Mouse (Mus musculus): ENCODE results near the gene Arhgap19. TPM values are rescaled to one million over a fixed set of nuclear protein-coding genes. Genes with fewer than 3 reads are reported as not detected.
"Not testable (repeated sequence)": the region's sequence is repeated elsewhere in the genome, so short reads cannot be mapped to it uniquely, and the experiment has no call there.

Arhgap19 gene
- polyA plus RNA-seq (2016; fragmentation: Nextera tagmentation; extraction: Ambion mirVana) = 37.6 and 40.7 TPM in 2 replicates

- Histone ChIP-seq H3K4me1 (peaks cover 51% of the 10 kb centered on the region), H3K4me2 (peak within 1 kb of the TSS; percentile 74), H3K36me3 (peaks cover 14% of the 10 kb centered on the region), H3K4me3 (peak within 1 kb of the TSS; percentile 99), H3K27me3 (replicated peaks) (no peaks in the 10 kb centered on the region), H3K9ac (peak within 1 kb of the TSS; percentile 96), H3K9me3 (replicated peaks) (peaks cover 6% of the 10 kb centered on the region), H3K27ac (peak within 1 kb of the TSS; percentile 89)
- peak; percentile 99 for ATAC-seq
- under 1% methylated on average over 44 of the region's 48 CpGs for WGBS (ENCODE audit: insufficient replicate concordance)
Measured at GRCm38 (mm10) chr19:41801742-41802369, at the start of gene Arhgap19. Gene Arhgap19, minus strand, starts transcription at chr19:41802047.

GRCm38 (mm10) chr19:41850719-41851543 is 49.1 kb upstream of the Arhgap19 start:
- H3K27me3 ChIP-seq (replicated peaks) = no peaks in the 10 kb centered on the region
- no peak for ATAC-seq
- H3K9me3 ChIP-seq (replicated peaks) = no peaks in the 10 kb centered on the region
- H3K4me2 ChIP-seq = no peak overlapping the region
- peaks cover 37% of the 10 kb centered on the region for H3K4me1 ChIP-seq
- H3K36me3 ChIP-seq = no peaks in the 10 kb centered on the region
- H3K27ac ChIP-seq = no peak overlapping the region
- no peak overlapping the region for H3K4me3 ChIP-seq
- H3K9ac ChIP-seq = no peak overlapping the region
- 37% methylated on average over 14 of the region's 14 CpGs for WGBS (ENCODE audit: insufficient replicate concordance)

- H3K4me2 ChIP-seq = no peak overlapping the region
Measured at GRCm38 (mm10) chr19:41850021-41850718, 48.3 kb upstream of the Arhgap19 start.

GRCm38 (mm10) chr19:41847992-41848851 is 46.4 kb upstream of the Arhgap19 start, which contains the start of gene Frat2:
Gene Frat2, minus strand, starts transcription at chr19:41848132.
- no peaks in the 10 kb centered on the region for H3K9me3 ChIP-seq (replicated peaks)
- peak within 1 kb of the TSS; percentile 94 for H3K4me3 ChIP-seq
- H3K9ac ChIP-seq = peak within 1 kb of the TSS; percentile 90
- H3K4me1 ChIP-seq = peaks cover 53% of the 10 kb centered on the region
- H3K27ac ChIP-seq = peak within 1 kb of the TSS; percentile 88
- no peaks in the 10 kb centered on the region for H3K36me3 ChIP-seq
- H3K27me3 ChIP-seq (replicated peaks) = no peaks in the 10 kb centered on the region
- ATAC-seq = peak; percentile 90
- peak within 1 kb of the TSS; percentile 100 for H3K4me2 ChIP-seq
- under 1% methylated on average over 72 of the region's 72 CpGs for WGBS (ENCODE audit: insufficient replicate concordance)

More at GRCm38 (mm10) chr19:41850021-41850718, 48.3 kb upstream of the Arhgap19 start:
- Histone ChIP-seq H3K4me1 (peaks cover 45% of the 10 kb centered on the region), H3K4me3 (no peak overlapping the region), H3K9ac (no peak overlapping the region), H3K36me3 (no peaks in the 10 kb centered on the region), H3K27me3 (replicated peaks) (no peaks in the 10 kb centered on the region), H3K9me3 (replicated peaks) (no peaks in the 10 kb centered on the region), H3K27ac (no peak overlapping the region)
- WGBS (ENCODE audit: insufficient replicate concordance) = 54% methylated on average over 6 of the region's 6 CpGs
- ATAC-seq = no peak

- Histone ChIP-seq H3K4me3 (peak overlapping the region; percentile 94), H3K4me1 (peaks cover 59% of the 10 kb centered on the region), H3K9ac (peak overlapping the region; percentile 90), H3K27ac (peak overlapping the region; percentile 88), H3K4me2 (peak overlapping the region; percentile 100)
- H3K9me3 ChIP-seq (replicated peaks); H3K27me3 ChIP-seq (replicated peaks); H3K36me3 ChIP-seq: not testable (repeated sequence)
- peak; percentile 29 for ATAC-seq
- under 1% methylated on average over 46 of the region's 53 CpGs for WGBS (ENCODE audit: insufficient replicate concordance)
Measured at GRCm38 (mm10) chr19:41847614-41847991, 45.8 kb upstream of the Arhgap19 start.

- Histone ChIP-seq H3K4me3 (peak overlapping the region; percentile 94), H3K9ac (peak overlapping the region; percentile 90), H3K4me2 (peak overlapping the region; percentile 100), H3K27ac (peak overlapping the region; percentile 88), H3K4me1 (peaks cover 60% of the 10 kb centered on the region), H3K9me3 (replicated peaks) (no peaks in the 10 kb centered on the region), H3K27me3 (replicated peaks) (no peaks in the 10 kb centered on the region), H3K36me3 (no peaks in the 10 kb centered on the region)
- ATAC-seq = peak; percentile 30; the same call in 1 of the 2 replicates
- 1% methylated on average over 64 of the region's 64 CpGs for WGBS (ENCODE audit: insufficient replicate concordance)
Measured at GRCm38 (mm10) chr19:41847091-41847581, 45.3 kb upstream of the Arhgap19 start.

GRCm38 (mm10) chr19:41846366-41847090 is 44.7 kb upstream of the Arhgap19 start:
- Histone ChIP-seq H3K9ac (peak overlapping the region; percentile 90), H3K27ac (peak overlapping the region; percentile 88), H3K9me3 (replicated peaks) (no peaks in the 10 kb centered on the region), H3K36me3 (no peaks in the 10 kb centered on the region), H3K4me2 (peak overlapping the region; percentile 100), H3K4me1 (peaks cover 61% of the 10 kb centered on the region), H3K4me3 (peak overlapping the region; percentile 94), H3K27me3 (replicated peaks) (no peaks in the 10 kb centered on the region)
- no peak; the same call in 1 of the 2 replicates for ATAC-seq
- WGBS (ENCODE audit: insufficient replicate concordance) = 12% methylated on average over 21 of the region's 21 CpGs

- WGBS (ENCODE audit: insufficient replicate concordance) = 67% methylated on average over 6 of the region's 6 CpGs
- H3K4me2 ChIP-seq = no peak overlapping the region
- H3K9ac ChIP-seq = no peak overlapping the region
- H3K4me3 ChIP-seq = no peak overlapping the region
- peaks cover 61% of the 10 kb centered on the region for H3K4me1 ChIP-seq
- ATAC-seq = no peak
- H3K36me3 ChIP-seq = no peaks in the 10 kb centered on the region
- no peaks in the 10 kb centered on the region for H3K27me3 ChIP-seq (replicated peaks)
- H3K27ac ChIP-seq = no peak overlapping the region
- H3K9me3 ChIP-seq (replicated peaks) = no peaks in the 10 kb centered on the region
Measured at GRCm38 (mm10) chr19:41844345-41844744, 42.5 kb upstream of the Arhgap19 start.

- 67% methylated on average over 4 of the region's 4 CpGs for WGBS (ENCODE audit: insufficient replicate concordance)
- Histone ChIP-seq H3K4me2 (no peak overlapping the region), H3K4me3 (no peak overlapping the region), H3K9ac (no peak overlapping the region), H3K27me3 (replicated peaks) (no peaks in the 10 kb centered on the region), H3K36me3 (no peaks in the 10 kb centered on the region), H3K27ac (no peak overlapping the region; the same call in 1 of the 2 replicates), H3K4me1 (peaks cover 73% of the 10 kb centered on the region), H3K9me3 (replicated peaks) (no peaks in the 10 kb centered on the region)
- ATAC-seq = no peak
Measured at GRCm38 (mm10) chr19:41842706-41843105, 40.9 kb upstream of the Arhgap19 start.

- WGBS (ENCODE audit: insufficient replicate concordance) = 81% methylated on average over 4 of the region's 4 CpGs
- Histone ChIP-seq H3K4me2 (no peak overlapping the region), H3K36me3 (no peaks in the 10 kb centered on the region), H3K4me1 (peaks cover 79% of the 10 kb centered on the region), H3K27me3 (replicated peaks) (no peaks in the 10 kb centered on the region), H3K9ac (no peak overlapping the region), H3K9me3 (replicated peaks) (no peaks in the 10 kb centered on the region), H3K4me3 (no peak overlapping the region), H3K27ac (no peak overlapping the region)
- no peak for ATAC-seq
Measured at GRCm38 (mm10) chr19:41842196-41842595, 40.3 kb upstream of the Arhgap19 start.
